Mouse (Mus musculus) naive thymus-derived CD4-positive, alpha-beta T cell, adult 2 months (primary cell): ENCODE results near the gene Olfr487.
"Not testable (repeated sequence)": the region's sequence is repeated elsewhere in the genome, so short reads cannot be mapped to it uniquely, and the experiment has no call there.

Source experiments
- DNase-seq: peaks from one replicate; pipeline ENCODE4 v3.0.0-alpha.2; 2011; ENCODE audit warnings: low read depth

Gene Olfr487

GRCm38 (mm10) chr7:108214536-108214935 lies at the start of gene Olfr487:
Olfr487 (minus strand) TSS chr7:108214636.
- DNase-seq, result not testable (repeated sequence)

DNA sequence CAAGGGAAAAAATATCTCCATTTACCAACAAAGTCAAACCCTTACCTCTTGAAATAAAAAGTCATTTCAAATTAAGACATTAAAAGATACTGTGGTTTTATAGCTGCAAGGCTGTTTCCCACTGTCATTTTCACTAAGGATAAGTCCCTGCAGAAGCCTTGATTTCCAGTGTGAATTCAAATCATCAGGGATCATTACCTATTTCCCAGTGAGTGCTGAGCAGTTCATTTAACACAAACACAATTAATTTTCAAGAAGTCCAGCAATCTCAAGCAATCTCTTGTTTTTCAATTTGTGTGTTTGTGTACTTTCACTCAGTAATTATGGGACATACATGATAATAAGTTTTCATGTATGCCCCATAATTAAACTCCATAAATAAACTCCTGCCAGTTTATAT lies 43.8 kb upstream of the Olfr487 start, which contains the start of gene Olfr488:
TSS of gene Olfr488 (minus strand) at position 101 of the 400 bp plus-strand sequence.
- DNase-seq, result no peak

- no peak for DNase-seq
Measured at GRCm38 (mm10) chr7:108233551-108233950, 19.1 kb upstream of the Olfr487 start.

- no peak for DNase-seq
Measured at GRCm38 (mm10) chr7:108196938-108197337, 17.5 kb downstream of the Olfr487 start.

- DNase-seq, result not testable (repeated sequence)
Measured at GRCm38 (mm10) chr7:108196337-108196736, 18.1 kb downstream of the Olfr487 start.

- not testable (repeated sequence) for DNase-seq
Measured at GRCm38 (mm10) chr7:108192714-108193113, 21.7 kb downstream of the Olfr487 start.

DNA sequence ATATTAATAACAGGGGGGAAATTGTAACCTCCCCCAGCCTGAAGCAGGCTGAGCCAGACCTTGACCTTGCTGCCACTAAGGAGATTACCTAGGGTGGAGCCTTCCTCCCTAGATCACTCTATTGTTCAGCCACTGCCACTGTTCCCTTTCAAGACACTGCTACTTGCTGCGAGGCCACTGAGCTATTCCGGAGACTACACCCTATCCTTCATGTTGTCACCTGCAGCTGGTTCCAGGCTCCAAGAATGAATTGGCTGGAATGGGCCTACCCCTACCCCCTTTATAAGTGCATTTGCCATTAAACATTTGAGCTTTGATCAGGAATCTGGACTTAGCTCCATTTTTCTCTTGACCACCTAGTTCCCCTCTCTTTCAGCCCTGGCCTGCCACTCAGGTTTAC lies 23.2 kb downstream of the Olfr487 start:
- not testable (repeated sequence) for DNase-seq

DNA sequence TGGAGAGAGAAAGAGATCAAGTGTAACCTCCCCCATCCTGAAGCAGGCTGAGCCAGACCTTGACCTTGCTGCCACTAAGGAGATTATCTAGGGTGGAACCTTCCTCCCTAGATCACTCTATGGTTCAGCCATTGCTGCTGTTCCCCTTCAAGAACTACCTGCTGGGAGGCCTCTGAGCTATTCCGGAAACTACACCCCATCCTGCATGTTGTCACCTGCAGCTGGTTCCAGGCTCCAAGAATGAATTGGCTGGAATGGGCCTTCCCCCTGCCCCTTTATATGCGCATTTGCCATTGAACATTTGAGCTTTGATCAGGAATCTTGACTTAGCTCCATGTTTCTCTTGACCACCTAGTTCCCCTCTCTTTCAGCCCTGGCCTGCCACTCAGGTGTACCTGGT lies 29.2 kb downstream of the Olfr487 start:
- DNase-seq, result not testable (repeated sequence)

DNA sequence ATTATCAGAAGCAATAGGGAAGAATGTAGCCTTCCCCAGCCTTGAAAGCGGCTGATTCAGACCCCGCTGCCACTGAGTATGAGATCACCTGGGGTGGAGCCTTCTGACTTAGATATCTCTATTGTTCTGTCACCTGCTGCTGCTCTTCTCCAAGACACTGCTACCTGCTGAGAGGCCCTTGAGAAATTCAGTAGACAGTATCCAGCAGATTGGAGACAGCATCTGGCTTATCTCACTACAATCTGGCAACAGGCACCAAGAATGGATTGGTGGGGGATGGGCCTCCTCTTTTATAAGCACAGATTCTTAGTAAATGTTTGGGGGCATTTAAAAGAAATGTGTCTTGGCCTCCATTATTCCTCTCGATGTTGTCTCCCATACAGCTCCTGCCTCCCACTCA lies 30.0 kb downstream of the Olfr487 start:
- DNase-seq, result not testable (repeated sequence)

- not testable (repeated sequence) for DNase-seq
Measured at GRCm38 (mm10) chr7:108172642-108173041, 41.8 kb downstream of the Olfr487 start, which contains the start of gene Olfr486. Olfr486 (minus strand) TSS chr7:108172742.

- DNase-seq, result no peak
Measured at GRCm38 (mm10) chr7:108159771-108160170, 54.7 kb downstream of the Olfr487 start, which contains the start of gene Olfr485. Olfr485 (minus strand) TSS chr7:108159871.
